Mouse (Mus musculus): ENCODE data around the gene Fhl2. TPM values are rescaled to one million over a fixed set of nuclear protein-coding genes. Genes with fewer than 3 reads are reported as not detected.

Gene Fhl2
- total RNA-seq, 2 experiments from 2014 or later: 3.0 to 8.3 TPM

DNA sequence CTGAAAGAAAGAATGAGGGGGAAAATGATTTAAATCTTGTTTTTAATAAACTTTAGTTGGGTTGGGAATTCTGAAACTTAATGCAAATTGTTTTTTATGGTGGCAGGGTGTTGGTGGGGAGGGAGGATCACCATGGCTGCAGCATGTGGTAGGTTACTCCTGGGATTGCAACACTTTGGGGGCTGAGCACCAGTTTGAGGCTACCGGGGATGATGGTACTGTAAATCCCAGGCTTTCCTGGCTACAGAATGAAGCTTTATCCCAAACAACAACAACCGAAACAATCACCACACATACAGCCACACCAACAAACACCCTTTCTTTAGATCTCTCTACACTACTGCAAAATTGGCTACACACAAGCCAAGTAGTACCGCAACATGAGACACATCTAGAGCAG, 34.4 kb downstream of the Fhl2 start:
- intact Hi-C loops (cut with DNase I): no loop called here
- no peak for DNase-seq
- TF ChIP-seq CTCF (IDR thresholded peaks at IDR 0.05): no peak
- peak overlapping the region; percentile 88 for H3K4me3 ChIP-seq
- H3K27ac ChIP-seq: no peak overlapping the region

DNA sequence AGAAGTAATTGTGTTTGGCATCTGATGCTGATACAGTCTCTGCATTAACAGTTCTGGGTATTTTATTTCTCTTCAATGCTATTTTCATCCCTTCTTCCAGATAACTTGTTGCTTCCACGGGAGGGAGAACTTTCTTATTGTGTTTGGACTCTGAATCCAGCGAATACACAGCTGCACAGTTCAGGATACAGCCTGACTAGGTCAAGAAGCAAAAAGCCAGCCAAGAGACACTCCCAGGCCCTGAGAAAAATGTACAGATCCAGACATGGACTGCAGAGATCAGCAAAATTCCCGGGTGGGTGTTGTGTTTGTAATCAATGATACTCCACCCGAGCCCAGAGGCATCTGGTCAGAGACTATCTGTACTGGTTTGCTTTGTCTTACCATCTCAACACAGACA, 37.4 kb downstream of the Fhl2 start:
- no peak for TF ChIP-seq CTCF (IDR thresholded peaks at IDR 0.05)
- DNase-seq: no peak
- Histone ChIP-seq H3K4me3 (no peak overlapping the region), H3K27ac (no peak overlapping the region)
- intact Hi-C loops (cut with DNase I): no loop called here

DNA sequence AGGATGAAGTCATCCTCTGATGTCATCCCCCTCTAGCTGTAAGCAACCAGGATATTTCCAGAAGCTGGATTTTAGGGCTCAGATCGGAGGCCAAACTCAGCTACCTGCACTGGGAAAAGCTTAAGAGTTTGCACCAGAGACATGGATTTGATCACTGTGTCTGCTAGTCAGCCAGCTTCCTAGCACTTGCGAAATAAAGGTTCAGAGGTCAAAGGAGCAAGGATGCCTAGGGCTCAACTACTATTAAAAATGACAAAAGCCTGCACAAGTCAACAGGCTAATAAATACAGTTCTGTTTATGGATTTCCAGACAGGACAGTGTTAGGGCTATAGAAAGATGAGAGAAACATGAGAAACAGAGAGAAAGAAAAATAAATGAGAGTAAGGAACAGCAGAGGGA, 38.9 kb downstream of the Fhl2 start:
- no peak overlapping the region for H3K27ac ChIP-seq
- TF ChIP-seq CTCF (IDR thresholded peaks at IDR 0.05): no peak

DNA sequence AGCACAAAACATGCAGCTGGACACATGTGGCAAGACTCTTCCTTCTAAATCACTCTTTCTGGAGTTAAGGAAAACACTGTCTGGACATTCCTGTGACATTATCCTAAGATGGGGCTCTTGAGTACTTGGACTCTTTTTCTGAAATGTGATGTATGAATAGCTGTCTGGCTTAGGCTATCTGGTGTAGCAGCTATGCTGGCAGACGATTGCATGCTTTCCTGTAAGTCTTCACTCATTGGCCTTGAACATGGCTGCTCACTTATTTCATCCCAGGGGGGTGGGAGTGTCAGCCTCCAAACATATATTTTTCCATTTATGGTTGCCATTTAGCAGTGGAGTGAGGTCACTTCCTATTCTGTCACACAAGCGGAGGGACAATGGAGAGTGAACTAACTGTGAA, 42.3 kb downstream of the Fhl2 start:
- intact Hi-C loops (cut with DNase I): no loop called here
- no peak for DNase-seq
- no peak for TF ChIP-seq CTCF (IDR thresholded peaks at IDR 0.05)
- Histone ChIP-seq H3K27ac (no peak overlapping the region), H3K4me3 (no peak overlapping the region)

More for the DNA sequence above, 38.9 kb downstream of the Fhl2 start:
- intact Hi-C loops (cut with DNase I): no loop called here
- no peak overlapping the region for H3K4me3 ChIP-seq
- DNase-seq: no peak

DNA sequence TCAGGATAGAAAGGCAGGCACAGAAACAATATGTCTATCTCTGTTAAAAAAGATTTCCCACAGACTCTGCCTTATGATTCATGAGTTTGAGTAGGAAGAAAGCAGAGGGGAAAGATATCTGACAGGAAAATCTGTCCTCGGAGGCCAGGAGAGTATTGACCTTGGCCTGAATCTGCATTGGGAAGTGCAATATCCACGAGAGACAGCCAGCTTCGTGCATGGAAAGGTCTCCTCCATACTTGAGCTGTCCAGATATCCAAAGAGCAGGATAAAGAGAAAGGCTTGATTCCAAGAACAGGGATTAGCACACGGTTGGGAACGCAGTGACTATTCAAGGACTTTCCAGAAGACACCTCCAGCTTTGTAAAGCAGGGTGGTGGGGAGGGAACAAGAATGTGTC, 43.2 kb downstream of the Fhl2 start:
- DNase-seq: no peak
- no peak overlapping the region for H3K27ac ChIP-seq
- H3K4me3 ChIP-seq: no peak overlapping the region
- intact Hi-C loops (cut with DNase I): no loop called here
- TF ChIP-seq CTCF (IDR thresholded peaks at IDR 0.05): no peak

DNA sequence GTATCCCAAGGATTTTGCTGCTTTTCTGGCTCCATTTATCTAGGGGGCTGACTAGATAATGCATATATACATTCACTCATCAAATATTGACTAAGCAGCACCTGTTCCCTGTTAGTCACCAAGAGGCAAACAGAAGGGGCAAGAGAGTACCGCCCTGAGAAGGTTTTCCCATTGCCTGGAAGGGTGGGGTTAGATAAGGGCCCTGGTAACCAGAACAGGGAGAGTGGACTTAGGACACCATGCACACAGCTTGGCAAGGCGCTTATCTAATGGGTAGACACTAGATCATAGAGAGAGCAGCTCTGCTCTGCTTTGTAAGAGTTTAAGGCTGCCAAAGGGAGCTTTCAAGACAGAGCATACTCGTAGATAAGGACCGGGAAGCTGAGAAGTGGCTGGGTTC, 44.2 kb downstream of the Fhl2 start:
- no peak for DNase-seq
- no peak overlapping the region for H3K27ac ChIP-seq
- H3K4me3 ChIP-seq: no peak overlapping the region
- TF ChIP-seq CTCF (IDR thresholded peaks at IDR 0.05): no peak
- intact Hi-C loops (cut with DNase I): no loop called here

DNA sequence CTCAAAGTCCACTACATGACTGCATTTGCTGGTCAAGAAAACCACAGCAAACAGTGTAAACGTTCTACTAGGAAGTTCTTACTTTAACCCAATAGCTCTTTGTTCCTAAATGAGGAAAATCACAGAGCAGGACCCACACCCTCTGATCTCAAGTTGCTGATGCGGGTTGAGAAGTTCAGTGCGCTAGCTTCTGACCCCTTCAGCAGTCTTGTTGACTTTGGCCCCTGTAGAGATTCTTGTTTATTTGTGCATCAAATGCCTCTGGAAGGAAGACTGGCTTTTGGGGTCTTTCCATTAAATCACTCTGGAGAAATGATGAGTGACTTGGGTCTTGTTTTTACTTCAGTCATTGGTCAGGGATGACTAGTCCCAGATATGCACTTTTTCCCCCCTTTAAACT, 46.6 kb downstream of the Fhl2 start:
- TF ChIP-seq CTCF (IDR thresholded peaks at IDR 0.05): no peak
- H3K4me3 ChIP-seq: no peak overlapping the region
- intact Hi-C loops (cut with DNase I): no loop called here
- no peak for DNase-seq
- no peak overlapping the region for H3K27ac ChIP-seq

DNA sequence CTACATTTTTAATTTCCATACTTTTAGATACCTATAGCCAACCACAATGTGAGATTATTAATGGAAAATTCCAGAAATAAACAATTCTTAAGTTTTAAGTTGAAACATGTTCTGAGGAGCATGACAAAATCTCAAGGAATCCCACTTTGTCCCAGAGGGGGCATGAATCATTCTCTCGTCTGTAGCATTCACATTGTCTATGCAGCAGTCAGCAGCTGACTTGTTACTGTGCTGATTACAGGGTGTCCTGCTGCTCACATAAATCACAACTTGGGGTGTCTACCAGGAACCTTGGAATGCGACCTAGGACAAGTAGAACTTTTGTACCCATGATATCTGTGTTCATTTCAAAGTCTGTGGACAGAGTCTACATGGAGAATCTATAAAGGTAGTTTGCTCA, 49.3 kb downstream of the Fhl2 start:
- no peak for TF ChIP-seq CTCF (IDR thresholded peaks at IDR 0.05)
- Histone ChIP-seq H3K27ac (no peak overlapping the region), H3K4me3 (no peak overlapping the region)
- intact Hi-C loops (cut with DNase I): no loop called here
- no peak for DNase-seq

DNA sequence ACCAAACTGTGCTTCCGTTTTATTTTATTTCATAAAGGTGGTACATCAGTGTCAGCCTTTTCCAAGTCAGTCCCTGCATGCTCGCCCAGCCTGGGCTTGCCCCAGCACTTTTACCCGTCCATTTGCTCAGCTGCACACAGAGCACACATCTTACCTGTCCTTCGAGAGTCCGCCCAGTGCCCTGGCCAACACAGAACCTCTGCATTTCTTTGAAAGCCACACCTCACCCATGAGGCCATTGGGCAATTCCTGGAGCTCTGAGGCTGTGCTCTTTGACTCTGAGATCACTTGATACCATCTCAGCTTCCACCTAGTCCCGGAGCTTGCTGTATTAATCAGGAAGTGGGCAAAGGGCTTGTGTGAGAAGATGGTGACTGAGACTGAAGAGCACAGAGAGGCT, 51.4 kb downstream of the Fhl2 start:
- no peak for DNase-seq
- no peak overlapping the region for H3K27ac ChIP-seq
- H3K4me3 ChIP-seq: no peak overlapping the region
- intact Hi-C loops (cut with DNase I): no loop called here
- no peak for TF ChIP-seq CTCF (IDR thresholded peaks at IDR 0.05)

DNA sequence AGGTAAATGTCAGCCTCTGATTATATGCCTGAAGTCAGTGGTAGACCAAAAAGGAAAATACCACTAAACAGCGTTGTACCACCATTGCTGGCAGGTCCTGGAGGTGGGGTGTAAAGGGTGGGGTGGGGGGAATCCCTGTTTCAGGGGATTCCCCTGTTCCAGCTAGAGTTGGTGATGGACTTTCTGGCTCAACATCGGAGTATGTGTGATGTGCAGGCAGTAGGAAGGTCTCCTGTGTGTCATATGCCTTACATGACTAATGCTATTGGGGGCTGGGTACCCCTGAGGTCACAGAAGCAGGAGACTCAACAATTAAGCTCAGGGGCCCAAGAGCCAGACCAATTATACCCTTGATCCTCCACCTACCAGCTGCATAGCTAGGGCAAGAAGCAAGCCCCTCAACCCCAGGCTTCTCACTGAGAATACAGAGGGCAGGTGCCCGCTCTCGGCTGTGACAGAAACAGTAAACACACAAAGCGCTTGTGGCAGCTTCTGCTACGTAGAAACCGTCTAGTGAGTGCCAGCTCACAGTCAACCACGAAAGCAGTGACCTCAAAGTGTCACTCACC, 52.4 kb downstream of the Fhl2 start:
- DNase-seq: no peak

DNA sequence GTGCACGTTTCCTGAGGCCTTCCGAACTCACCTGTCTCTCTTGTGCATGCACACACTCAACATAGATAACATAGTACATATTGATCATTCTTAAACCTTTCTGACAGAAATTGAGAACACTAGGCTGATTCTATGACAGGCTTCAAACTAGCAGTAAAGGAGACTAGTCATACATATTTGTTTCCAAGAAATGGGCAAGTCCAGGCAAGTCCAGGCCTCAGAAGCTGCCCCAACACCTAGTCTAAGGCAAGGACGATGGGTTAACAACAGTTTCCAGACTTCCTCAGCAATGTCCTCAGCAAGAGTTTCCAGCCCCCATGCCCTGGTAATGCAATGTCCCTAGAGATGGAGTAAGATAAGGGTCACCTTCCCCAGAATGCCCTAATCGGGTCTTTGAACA, 53.0 kb downstream of the Fhl2 start:
- Histone ChIP-seq H3K27ac (no peak overlapping the region), H3K4me3 (no peak overlapping the region)
- TF ChIP-seq CTCF (IDR thresholded peaks at IDR 0.05): no peak
- intact Hi-C loops (cut with DNase I): loop anchor here (1.0 to 5.0 kb wide), 2 partner anchors 69 to 121 kb away; no protein-coding TSS in a partner anchor
- DNase-seq: no peak

More for the DNA sequence above, 52.4 kb downstream of the Fhl2 start:
- Histone ChIP-seq H3K27ac (no peak overlapping the region), H3K4me3 (no peak overlapping the region)
- no peak for TF ChIP-seq CTCF (IDR thresholded peaks at IDR 0.05)
- intact Hi-C loops (cut with DNase I): loop anchor here (5.0 kb wide), 1 partner anchor 68 kb away; no protein-coding TSS in a partner anchor

DNA sequence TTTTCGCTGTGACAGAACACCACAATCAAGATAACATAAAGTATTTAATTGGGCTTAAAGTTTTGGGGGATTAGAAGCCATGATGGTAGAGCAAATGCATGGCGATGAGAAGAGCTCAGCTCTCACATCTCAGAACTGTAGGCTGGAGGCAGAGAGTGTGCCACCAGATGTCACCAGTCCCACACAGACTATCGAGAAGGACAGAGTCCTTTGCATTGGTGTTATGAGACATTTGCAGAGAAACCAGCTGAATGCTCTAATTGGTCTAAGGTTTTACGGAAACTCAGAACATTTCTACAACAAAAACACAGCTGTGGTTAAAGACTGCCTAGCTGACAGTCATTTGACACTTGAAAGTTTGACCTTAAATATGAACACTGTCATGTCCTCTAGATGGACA, 53.5 kb downstream of the Fhl2 start:
- peak; percentile 74 for TF ChIP-seq CTCF (IDR thresholded peaks at IDR 0.05)
- peak; percentile 36 for DNase-seq
- H3K27ac ChIP-seq: no peak overlapping the region
- intact Hi-C loops (cut with DNase I): loop anchor here (1.0 to 5.0 kb wide), 2 partner anchors 69 to 121 kb away; no protein-coding TSS in a partner anchor
- H3K4me3 ChIP-seq: no peak overlapping the region

DNA sequence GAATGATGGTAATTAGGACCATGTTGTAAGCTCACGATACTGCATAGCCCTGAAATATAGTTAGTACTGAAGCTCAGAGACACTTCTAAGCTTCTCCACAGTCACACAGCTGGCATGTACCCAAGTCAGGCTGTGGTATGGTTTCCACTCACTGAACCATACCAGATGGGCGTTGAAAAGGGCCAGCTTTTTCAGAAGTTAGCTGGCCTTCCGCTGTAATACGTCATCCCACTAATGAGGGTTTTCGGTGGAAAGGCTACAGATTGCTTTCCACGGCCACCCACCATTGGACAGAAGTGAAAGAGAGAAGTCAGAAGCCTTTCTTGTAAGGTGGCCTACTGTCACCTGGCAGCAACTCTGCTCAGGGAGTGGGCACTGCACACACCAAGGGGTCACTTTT, 53.9 kb downstream of the Fhl2 start:
- Histone ChIP-seq H3K27ac (no peak overlapping the region), H3K4me3 (no peak overlapping the region)
- no peak for TF ChIP-seq CTCF (IDR thresholded peaks at IDR 0.05)
- intact Hi-C loops (cut with DNase I): loop anchor here (1.0 to 5.0 kb wide), 2 partner anchors 69 to 121 kb away; no protein-coding TSS in a partner anchor
- DNase-seq: no peak

DNA sequence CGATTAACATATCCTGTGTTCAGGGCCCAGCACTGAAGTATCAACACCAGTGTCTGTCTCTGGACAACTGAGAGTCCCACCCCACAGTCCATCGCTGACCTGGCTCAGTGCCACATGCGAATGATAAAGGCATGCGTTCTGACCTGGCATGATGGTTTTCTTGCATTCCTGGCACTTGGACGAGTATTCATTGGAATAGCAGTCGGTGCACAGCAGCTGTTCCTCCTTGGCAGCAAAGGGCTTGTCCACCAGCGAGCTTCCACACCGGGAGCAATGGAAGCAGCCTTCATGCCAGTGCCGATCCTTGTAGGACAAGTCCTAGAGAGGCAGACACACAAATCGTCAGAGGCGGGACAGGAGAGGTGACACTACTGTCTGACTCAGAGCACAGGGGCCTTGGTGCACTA, 55.2 kb downstream of the Fhl2 start:
- DNase-seq: no peak
- intact Hi-C loops (cut with DNase I): loop anchor here (5.0 kb wide), 1 partner anchor 71 kb away; no protein-coding TSS in a partner anchor

More for the DNA sequence above, 55.2 kb downstream of the Fhl2 start:
- H3K4me3 ChIP-seq: no peak overlapping the region
- no peak for TF ChIP-seq CTCF (IDR thresholded peaks at IDR 0.05)
- H3K27ac ChIP-seq: no peak overlapping the region

All from gastrocnemius, adult 2 months (tissue).